Mouse (Mus musculus) ES-CJ7 (cell line): ENCODE data around the gene Filip1l.

ENCODE experiments used
- DNase-seq: peaks from one replicate; pipeline ENCODE4 v3.0.0; 2011; ENCODE audit warnings: low read depth, low spot score

The Filip1l gene

DNA sequence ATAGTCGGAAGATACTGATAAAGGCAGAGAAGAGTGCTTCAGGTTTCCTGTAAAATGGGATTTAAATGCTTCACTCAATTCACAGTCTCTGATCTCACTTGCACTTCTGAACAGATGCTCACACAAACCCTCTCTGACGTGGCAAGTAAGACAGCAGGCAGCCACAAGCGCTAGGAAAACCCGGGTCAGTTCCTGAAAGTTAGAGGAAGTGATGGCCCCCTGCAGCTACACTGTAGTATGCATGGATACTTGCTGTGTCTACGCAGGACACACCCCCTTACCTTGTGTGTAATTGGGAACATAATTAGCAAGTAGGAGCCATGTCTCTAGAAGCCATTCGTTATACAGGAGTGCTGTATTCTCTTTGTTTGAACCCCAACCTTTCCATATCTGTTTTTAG, 129.4 kb downstream of the Filip1l start:
- no peak for DNase-seq

DNA sequence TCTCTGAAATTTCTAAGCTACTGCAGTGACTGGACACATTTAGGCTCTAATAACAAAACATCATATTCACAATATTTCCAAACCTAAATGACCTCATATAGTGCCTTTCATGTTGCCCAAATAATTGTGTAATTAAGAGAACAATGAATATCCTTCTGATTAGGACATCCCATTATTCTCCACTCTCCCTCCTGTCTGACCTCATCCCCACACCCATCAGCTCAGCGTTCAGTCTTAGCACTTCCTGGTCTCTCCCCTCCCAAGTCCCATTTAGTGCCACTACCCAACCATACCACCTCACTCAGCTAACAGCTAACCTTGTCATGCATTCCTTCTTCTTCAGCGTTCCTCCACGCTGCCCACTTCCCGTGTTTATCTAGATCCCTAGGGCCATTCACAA, 130.0 kb downstream of the Filip1l start:
- DNase-seq, result no peak

DNA sequence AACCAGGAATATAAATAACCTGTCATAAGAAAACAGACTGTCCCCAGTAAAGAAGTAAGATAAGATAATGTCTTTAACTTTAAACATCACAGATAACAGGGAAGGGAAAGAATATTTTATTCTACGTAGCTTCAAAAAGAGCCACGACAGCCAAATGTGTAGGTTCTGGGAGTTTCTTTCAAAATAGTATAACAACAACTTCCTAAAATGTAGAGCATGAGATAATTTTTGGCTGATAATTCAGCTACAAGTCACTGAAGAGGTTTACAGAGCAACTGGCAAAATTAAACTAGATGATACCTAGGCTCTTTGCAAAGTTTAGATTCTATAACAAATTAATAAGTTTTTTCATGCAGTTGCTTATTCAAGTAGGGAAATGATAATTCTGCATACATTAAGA, 130.6 kb downstream of the Filip1l start:
- DNase-seq, result no peak

DNA sequence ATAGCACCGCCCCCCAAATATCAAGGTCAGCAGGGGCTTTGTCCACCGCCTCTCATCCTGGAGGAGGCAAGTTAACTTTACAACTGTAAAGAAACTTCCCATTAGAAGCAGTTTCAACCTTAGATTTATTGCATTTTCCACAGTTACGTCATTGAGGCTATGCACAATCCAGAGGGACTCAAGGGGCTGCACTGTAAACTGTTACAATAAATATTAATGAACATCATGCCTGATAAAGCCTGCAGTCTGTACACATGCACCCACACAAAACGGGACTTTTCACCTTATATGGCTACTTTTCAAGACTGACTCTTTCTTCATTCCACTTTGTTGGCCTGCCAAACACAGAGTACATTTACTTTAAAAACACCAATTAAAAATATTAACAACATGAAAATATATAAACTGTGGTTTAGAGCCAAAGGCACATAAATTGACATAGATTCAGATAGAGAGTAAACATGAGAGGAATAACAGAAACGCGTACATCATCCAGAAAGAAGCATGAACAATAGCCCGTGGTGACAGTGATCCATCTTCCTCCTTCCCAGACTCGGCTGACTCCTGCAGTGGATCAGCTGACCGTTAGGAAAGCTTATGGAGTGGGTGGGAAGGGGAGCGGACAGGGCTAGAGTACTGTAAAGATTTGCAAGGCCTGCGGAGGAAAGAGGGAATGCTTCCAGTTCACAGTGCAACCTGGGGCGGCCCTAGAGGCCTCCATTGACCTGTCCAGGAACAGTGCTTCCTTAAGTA, 131.3 kb downstream of the Filip1l start:
- no peak for DNase-seq

DNA sequence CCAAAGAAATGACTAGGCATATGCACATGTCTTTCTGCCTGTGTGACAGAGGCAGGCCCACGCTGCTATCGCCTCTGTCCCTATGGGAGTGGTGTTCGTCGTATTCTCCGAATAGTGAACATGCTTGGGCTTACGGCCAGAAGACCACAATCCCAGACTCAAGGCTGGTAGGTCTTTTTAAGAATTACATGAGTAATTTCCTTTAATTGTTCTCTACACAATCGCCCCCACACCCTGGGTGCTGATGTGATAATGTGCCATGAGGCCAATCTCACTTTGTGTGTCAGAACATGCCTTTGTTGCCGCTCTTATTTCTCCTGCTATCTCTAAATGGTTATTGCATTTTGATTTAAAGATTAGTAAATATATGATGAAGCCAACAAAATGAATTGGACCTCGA, 132.4 kb downstream of the Filip1l start:
- no peak for DNase-seq

DNA sequence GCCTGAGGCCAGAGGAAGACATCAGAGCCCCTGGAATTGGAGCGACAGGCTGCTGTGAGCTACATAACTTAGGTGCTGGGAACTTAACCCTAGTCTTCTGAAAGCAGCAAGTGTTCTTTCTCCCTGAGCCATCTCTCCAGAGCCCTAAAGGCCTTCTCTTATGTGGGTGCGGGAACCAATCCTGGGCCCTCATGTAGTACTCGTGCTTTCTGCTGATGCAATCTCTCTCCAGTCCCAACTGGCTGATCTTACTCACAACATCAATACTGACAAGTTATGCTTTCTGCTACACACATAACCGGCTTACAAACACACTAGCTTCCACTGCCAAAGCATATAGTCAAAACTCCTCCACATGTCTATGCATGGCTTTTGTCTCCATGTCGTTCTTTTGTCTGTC, 133.4 kb downstream of the Filip1l start:
- DNase-seq, result no peak

DNA sequence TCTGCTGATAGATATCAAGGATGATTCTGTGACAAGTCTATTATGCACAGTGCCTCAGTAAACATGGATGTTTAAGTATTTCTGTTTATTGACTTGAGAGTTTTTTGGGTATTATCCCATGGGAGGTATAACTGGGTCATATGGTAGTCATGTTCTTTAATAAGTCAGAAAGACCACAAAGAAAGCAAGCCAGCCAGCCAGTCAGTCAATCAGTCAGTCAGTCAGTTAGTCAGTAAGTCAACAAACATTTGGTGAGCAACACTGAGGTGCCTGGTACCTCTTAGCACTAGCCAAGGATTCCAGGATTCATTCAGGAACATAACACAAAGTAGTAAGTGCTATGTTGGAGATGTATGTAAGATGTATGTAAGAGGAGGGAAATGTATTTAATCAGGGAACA, 135.8 kb downstream of the Filip1l start:
- DNase-seq, result no peak

DNA sequence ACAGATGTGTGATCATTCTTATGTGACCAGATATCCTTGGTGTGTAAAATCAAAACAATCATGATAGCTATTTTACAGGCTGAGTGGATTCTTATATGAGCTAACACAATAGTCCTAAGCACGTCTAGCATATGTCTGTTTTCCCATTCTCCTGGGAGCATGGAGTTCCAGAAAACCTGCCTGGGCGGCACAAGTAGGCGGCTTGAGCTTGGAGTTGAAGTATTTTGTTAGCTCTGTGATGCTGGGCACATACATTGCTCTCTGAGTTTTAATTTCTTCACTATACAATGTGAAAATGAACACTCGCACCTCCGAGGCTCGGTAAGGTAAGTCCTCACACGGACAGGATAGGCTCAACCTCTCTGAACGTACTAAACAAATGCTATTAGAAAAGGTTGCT, 137.8 kb downstream of the Filip1l start:
- DNase-seq, result no peak

DNA sequence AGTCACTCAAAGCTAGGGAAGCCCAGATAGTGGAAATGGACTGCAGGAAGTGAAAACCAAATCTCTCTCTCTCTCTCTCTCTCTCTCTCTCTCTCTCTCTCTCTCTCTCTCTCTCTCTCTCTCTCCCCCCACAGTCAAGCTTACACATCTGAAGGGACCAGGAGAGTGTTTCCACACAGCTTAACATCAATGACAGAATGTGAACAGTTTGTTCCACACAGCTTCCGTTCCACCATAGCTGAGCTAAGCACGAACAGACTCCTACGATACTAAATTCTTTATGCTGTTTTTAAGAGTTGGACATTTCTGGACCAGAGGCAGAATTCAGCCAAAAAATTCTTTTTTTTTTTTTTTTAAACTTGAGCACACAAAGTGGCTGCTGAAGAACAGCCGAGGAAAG, 139.0 kb downstream of the Filip1l start:
- DNase-seq, result no peak

DNA sequence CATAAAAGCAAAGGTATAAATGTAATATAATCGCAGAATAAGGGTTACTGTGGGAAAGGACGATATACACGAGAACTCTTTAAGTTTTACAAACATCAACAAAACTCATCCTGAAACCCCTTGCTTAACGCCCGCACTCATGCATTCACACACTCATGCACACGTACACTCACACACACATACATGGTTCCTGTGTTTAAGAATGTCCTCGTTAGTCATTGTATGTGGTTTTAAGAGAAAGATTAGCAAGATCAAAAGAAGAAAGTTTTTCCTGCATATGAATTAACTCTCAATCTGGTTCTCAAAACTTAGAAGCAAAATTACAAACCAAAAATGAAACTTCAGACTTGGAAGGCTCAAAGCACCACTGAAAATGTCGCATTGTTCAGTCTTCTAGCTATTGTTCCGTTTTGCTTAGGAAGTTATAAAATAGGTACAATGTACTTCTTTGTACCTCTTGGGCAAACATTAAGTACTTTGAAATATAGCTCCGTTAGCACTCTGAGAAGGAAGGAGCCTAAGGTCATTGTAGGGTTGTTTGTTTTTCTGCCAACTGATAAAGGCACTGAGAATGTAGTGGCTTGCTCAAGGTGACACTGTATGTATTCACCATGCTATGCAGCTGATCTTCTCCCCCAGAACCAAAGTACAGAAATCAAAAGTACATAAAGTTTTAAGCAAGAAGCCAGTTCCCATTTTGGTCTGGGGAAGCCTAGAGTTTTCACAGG, 142.7 kb downstream of the Filip1l start:
- no peak for DNase-seq

DNA sequence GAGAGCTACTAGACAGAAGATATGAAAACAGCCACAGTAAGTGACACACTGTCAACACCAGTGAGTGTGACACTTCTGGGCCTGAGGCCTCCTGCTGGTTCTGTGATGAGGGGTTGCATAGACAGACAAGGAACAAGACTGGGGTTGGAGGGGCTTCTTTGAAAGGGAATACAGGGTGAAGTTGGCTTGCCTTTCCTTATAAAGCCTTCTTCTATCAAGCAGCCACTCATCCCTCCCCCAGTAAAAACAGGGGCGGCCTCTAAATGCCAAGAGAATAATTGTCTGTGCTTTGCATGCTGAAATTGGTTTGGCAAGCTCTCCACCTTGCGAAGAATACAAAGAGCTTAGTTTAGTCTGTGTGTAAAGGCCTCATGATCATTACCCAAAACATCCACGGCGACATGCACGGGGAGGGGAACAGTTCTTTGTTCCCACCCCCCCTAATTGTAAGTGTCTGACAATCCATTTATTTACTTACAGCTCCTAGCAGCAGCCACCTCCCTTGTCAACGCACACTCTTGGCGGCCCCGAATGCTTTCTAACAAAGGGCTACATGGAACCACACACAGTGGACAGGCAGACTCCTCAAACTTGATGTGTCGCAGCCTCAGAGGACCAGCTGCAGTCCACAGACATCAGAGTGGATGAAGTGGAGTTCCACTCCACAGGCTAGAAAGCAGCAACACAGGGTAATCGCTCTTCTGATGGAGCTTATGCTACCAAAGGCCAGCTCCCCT, 143.7 kb downstream of the Filip1l start:
- no peak for DNase-seq

DNA sequence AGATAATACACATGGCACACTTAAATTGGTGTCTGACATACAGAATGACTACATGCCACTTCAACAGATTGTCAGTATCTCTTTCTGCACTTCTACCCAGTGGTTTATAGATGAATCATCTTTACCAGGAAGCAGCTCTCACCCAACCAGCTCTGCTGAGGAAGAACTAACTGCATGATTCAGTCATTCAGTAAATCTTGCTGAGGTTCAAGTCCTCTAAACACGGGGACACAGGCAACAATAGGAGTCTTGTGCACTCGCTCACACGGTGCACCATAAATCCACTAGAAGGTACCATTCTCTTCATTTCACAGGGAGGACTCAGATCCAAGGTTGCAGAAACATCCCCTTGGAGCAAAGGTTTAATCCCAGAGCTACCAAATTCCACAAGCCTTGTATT, 148.0 kb downstream of the Filip1l start:
- no peak for DNase-seq

DNA sequence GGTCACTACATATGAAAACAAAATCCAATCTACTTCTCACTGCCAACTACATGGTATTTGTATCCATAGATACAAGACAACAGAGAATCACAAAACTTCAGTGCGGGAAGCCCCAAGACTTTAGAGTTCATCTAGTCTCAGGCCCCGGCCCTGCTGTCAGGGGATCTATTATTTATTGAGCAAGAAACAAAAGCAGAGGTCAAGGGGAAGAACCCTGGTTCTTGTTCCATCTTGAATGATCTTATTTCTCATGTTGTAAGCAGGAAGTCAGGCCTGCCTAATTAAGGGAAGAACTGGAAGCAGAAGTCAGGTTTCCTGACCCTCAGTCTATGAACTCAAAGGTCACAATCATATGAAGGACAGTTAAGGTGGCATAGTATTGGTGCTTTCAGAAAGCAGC, 149.3 kb downstream of the Filip1l start:
- no peak for DNase-seq

DNA sequence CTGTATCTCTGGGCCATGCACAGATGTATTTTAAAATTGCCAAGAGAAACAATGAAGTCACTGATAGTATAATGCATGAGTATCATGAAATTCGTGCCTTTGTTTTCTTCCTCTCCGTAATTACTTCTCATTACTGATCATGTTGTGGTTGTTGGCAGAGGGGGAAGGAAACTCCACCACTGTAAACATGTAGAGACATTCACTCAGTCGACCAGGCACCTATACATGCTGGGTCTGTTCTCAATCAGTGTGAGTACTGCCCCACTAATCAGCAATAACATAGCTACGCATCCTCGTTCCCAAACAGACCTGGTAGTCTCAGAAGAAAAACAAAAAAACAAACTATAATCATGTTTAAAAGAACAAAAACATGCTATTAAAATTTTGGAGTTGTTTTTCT, 149.9 kb downstream of the Filip1l start:
- no peak for DNase-seq

DNA sequence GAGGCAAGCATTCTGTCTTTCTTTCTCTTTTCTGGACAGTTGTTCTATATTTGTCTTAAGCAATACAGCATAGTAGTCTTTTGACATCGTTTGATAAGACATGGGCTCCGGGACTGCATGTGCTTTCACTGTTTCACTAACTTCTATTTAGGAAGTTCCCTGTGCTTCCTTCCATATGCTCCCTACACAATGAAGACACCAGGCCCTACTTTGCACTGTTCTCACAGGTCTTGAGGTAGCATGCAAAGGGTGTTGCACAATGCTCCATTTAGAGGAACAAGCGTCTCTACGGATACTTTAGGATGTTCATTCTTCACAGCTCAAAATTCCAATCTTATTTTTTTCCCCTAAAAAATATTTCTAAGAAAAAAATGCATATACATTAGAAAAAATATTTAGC, 151.8 kb downstream of the Filip1l start:
- DNase-seq, result no peak

DNA sequence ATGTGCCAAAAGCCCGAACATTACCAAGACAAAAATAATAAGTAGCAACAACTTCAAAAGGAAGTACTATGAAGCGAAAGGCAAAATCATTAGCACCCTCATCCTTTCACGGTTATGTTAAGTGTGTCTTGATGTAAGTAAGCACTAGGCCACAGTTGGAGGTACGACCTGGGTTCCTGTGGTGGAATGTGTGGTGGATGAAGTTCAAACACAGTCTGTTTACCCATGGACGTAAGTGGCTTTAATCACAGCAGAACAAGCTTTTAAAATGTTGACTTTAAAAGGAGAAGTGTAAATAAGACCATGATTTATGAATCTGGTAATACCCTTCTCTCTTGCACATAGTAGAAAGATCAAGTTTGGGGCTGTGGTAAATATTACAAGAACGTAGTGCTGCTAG, 153.2 kb downstream of the Filip1l start:
- no peak for DNase-seq

DNA sequence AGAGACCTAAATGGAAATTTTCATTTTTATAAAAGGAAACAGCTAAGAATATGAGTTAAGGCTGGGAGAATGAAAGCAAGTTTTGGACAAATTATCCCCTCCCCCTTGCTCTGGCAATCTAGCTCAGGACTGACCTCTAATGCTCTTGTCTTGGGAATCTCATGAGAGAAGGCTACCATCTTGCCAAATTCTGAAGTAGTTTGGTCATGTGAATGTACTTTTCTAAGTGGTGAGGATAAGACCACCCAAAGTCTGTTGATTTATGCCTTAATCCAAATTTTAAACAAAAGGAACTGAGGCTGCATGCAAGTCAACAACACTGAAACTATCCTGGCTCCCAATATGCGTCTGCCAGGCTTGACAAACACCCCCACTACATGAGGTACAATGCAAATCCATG, 155.5 kb downstream of the Filip1l start:
- DNase-seq, result no peak

DNA sequence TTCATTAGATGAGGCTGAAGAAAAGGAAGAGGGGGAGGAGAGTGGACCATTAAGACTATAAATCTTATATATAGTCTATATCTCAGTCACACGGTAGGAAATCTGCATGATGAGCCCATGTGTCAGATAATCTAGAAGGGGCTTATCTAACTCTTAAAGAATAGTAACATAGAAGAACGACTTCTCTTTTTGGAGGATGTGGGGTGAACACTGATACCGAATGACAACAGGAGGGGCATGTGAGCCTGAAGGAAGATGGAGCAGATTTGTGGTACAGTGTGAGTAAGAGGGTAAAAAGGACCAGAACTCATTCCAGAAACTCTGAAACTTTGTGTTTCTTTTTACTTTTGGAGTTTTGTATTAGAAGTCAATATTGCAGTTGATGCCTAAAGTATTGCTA, 156.2 kb downstream of the Filip1l start:
- DNase-seq, result no peak

DNA sequence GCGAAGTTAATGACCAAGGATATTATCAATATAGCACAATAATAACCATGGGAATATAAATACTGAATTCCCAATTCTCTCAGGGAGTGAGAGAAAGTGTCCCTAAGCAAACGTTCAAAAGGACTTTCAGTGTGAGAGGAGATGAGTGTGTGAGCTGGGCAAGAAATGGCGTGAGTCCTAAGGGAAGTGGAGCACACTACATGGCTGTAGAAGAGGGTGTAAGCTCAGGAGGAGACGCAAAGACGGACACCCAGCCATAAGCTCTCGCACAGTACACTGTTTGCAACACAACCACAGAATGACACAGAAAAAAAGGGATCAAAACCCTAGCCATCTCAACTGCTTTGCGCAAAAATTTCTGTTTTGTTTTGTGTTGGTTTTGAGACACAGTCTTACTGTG, 160.7 kb downstream of the Filip1l start:
- no peak for DNase-seq

DNA sequence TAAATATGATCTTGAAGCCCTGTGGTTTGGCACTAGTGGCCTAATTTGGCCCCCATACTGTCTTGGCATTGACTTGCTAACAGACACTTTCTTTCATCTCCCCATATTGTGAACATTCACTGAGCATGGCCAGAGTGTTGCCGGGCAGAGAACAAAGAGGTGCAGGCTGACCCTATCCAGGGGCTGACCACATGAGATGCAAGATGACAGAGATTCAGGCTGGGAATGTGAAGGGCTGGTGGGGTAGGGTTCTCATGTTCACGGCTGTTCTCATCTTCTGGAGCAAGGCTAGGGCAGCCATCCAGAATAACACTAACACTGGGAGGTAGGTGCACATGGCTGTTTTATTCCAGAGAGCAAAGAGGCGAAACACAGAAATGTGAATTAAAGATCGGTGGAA, 161.5 kb downstream of the Filip1l start:
- no peak for DNase-seq

DNA sequence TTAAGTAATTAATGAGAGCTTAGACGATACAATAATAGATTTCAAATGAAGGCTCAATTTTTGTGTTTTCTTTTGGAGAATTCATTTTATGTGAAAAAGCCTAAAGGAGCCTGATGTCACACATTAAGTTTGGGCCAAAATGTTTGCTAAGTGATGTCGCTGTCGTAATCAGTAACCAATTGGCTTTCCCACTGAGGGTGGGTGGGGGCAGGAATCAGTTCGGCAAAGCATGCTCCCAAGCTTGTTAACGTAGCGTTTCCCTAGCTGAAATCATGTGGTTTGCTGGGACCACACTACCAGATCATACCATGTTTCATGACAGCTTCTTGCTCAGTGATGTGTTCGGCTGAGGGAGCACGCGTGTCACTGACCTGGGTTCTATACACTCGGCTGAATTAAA, 162.7 kb downstream of the Filip1l start:
- no peak for DNase-seq

DNA sequence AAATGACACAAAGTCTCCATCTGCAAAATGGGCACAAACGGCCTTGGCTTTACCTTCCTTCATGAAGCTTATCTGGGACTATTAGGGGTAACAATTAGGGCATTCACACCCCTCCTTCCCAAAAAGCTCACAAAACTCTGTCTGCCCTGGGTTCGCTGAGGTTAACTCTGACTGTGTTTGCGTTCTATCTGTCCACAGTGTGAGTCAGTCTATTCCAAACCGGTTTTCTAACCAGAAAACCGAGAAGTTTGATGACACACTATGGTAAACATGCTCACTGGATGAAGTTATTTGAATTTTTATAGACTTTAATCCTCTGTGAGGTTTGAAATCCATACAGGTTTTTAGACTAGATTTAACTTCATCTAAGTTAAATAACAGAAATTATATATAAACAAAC, 172.2 kb downstream of the Filip1l start:
- no peak for DNase-seq

DNA sequence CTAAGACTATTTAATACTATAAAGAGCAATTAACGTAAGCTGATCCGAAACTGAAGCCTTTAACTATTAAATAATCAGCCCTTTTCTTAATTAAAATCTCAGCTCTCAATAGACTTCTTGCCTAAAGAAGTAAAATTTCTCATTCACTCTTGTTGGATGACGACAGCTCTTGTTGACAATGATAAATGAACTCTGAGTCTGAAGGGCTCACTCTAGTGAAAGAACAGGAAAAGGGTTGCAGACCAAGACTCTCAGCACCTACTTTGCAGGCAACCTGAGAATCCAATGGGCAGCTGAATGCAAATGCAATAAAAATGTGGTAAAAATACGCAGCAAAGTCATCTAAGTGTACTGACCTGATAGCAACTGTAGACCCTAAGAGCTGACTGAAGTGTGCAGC, 172.6 kb downstream of the Filip1l start:
- no peak for DNase-seq
